Mouse (Mus musculus): ENCODE results near the gene Unc93b1.

DNA sequence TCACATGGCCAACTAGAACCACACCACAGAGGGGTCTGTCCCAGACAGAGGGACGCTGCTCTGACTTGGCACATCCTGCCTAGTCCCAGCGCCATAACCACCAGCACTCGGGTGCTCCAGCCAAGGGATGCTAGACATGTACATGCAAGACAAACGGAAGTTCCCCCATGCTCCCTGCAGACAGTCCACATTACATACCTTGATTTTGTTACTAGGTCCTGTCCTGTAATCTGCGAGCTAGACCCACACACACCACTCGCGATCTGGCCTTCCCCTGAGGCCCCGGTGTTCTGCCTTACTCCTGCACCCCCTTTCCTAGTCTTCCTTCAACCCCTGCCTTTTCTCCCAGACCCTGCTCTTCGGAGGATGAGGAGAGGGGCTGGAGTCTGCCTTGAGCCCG lies 28.7 kb upstream of the Unc93b1 start:
- TF ChIP-seq CTCF (IDR thresholded peaks at IDR 0.05) = no peak
- TF ChIP-seq EP300 (IDR thresholded peaks at IDR 0.05) = no peak
